Mouse (Mus musculus): ENCODE results near the gene Pip4p1. TPM values are rescaled to one million over a fixed set of nuclear protein-coding genes. Genes with fewer than 3 reads are reported as not detected.
"Not testable (repeated sequence)": the region's sequence is repeated elsewhere in the genome, so short reads cannot be mapped to it uniquely, and the experiment has no call there.

Gene Pip4p1
- polyA plus RNA-seq, 1 experiment from 2014 or later = 67.3 TPM

GRCm38 (mm10) chr14:50958289-50958995 is 27.8 kb upstream of the Pip4p1 start:
- not testable (repeated sequence) for H3K4me3 ChIP-seq (replicated peaks); ATAC-seq (ENCODE audit: low FRiP score); H3K27ac ChIP-seq; H3K36me3 ChIP-seq (replicated peaks); H3K9ac ChIP-seq; H3K4me1 ChIP-seq; H3K9me3 ChIP-seq; H3K27me3 ChIP-seq; H3K4me2 ChIP-seq
- WGBS = 88% methylated on average over 5 of the region's 5 CpGs

- not testable (repeated sequence) for H3K4me3 ChIP-seq (replicated peaks); H3K4me1 ChIP-seq; H3K36me3 ChIP-seq (replicated peaks); H3K27ac ChIP-seq; ATAC-seq (ENCODE audit: low FRiP score); H3K27me3 ChIP-seq; H3K9me3 ChIP-seq; H3K9ac ChIP-seq; H3K4me2 ChIP-seq
- 76% methylated on average over 3 of the region's 3 CpGs for WGBS
Measured at GRCm38 (mm10) chr14:50957146-50957545, 26.5 kb upstream of the Pip4p1 start.

- not testable (repeated sequence) for H3K27me3 ChIP-seq; H3K4me1 ChIP-seq; H3K4me3 ChIP-seq (replicated peaks); H3K9ac ChIP-seq; H3K9me3 ChIP-seq; ATAC-seq (ENCODE audit: low FRiP score); H3K36me3 ChIP-seq (replicated peaks); H3K27ac ChIP-seq
- 82% methylated on average over 6 of the region's 6 CpGs for WGBS
- H3K4me2 ChIP-seq = peak overlapping the region; percentile 35; the same call in 1 of the 2 replicates
Measured at GRCm38 (mm10) chr14:50956724-50957123, 26.1 kb upstream of the Pip4p1 start.

GRCm38 (mm10) chr14:50955942-50956508 is 25.4 kb upstream of the Pip4p1 start, which contains the start of gene Pnp2:
Gene Pnp2 (plus strand): TSS chr14:50955992.
- Histone ChIP-seq H3K4me2 (peak within 1 kb of the TSS; percentile 35), H3K4me3 (replicated peaks) (0 out of 2 replicates have a peak within 1 kb of the TSS, but pooled peaks have one; percentile 3)
- not testable (repeated sequence) for H3K27ac ChIP-seq; H3K4me1 ChIP-seq; H3K9ac ChIP-seq; H3K9me3 ChIP-seq; H3K27me3 ChIP-seq; H3K36me3 ChIP-seq (replicated peaks)
- ATAC-seq (ENCODE audit: low FRiP score) = peak; percentile 89
- WGBS = 5% methylated on average over 19 of the region's 19 CpGs

- H3K27me3 ChIP-seq = no peaks in the 10 kb centered on the region
- no peak overlapping the region for H3K4me3 ChIP-seq (replicated peaks)
- H3K4me2 ChIP-seq = no peak overlapping the region
- 0 out of 2 replicates have a peak, but pooled peaks cover 3% of the 10 kb centered on the region for H3K4me1 ChIP-seq
- ATAC-seq (ENCODE audit: low FRiP score) = no peak
- 89% methylated on average over 10 of the region's 10 CpGs for WGBS
- no peak overlapping the region for H3K9ac ChIP-seq
- no peak overlapping the region for H3K27ac ChIP-seq
- peaks cover 9% of the 10 kb centered on the region for H3K36me3 ChIP-seq (replicated peaks)
- no peaks in the 10 kb centered on the region for H3K9me3 ChIP-seq
Measured at GRCm38 (mm10) chr14:50955487-50955886, 24.8 kb upstream of the Pip4p1 start.

- 35% methylated on average over 3 of the region's 3 CpGs for WGBS
- H3K36me3 ChIP-seq (replicated peaks); ATAC-seq (ENCODE audit: low FRiP score); H3K27ac ChIP-seq; H3K27me3 ChIP-seq; H3K4me1 ChIP-seq; H3K9me3 ChIP-seq: not testable (repeated sequence)
- Histone ChIP-seq H3K4me3 (replicated peaks) (peak overlapping the region; percentile 48), H3K4me2 (peak overlapping the region; percentile 60), H3K9ac (peak overlapping the region; percentile 60)
Measured at GRCm38 (mm10) chr14:50945526-50945925, 14.9 kb upstream of the Pip4p1 start.

- Histone ChIP-seq H3K4me2 (peak overlapping the region; percentile 60), H3K9ac (peak overlapping the region; percentile 60), H3K4me3 (replicated peaks) (peak overlapping the region; percentile 48), H3K27ac (peak overlapping the region; percentile 89)
- H3K27me3 ChIP-seq; H3K36me3 ChIP-seq (replicated peaks); H3K4me1 ChIP-seq; H3K9me3 ChIP-seq: not testable (repeated sequence)
- peak; percentile 38; the same call in 1 of the 2 replicates for ATAC-seq (ENCODE audit: low FRiP score)
- WGBS = 10% methylated on average over 6 of the region's 6 CpGs
Measured at GRCm38 (mm10) chr14:50945081-50945480, 14.4 kb upstream of the Pip4p1 start.

GRCm38 (mm10) chr14:50944668-50945033 is 14.0 kb upstream of the Pip4p1 start:
- H3K27me3 ChIP-seq; H3K4me1 ChIP-seq; H3K36me3 ChIP-seq (replicated peaks); H3K9me3 ChIP-seq: not testable (repeated sequence)
- H3K27ac ChIP-seq = peak overlapping the region; percentile 89
- H3K4me3 ChIP-seq (replicated peaks) = peak overlapping the region; percentile 48
- peak overlapping the region; percentile 60 for H3K9ac ChIP-seq
- peak; percentile 97 for ATAC-seq (ENCODE audit: low FRiP score)
- 0% methylated on average over 15 of the region's 15 CpGs for WGBS
- H3K4me2 ChIP-seq = peak overlapping the region; percentile 60

GRCm38 (mm10) chr14:50943932-50944667 is 13.4 kb upstream of the Pip4p1 start, which contains the start of gene Gm49342:
Gene Gm49342 (plus strand): TSS chr14:50944517.
- H3K9ac ChIP-seq = peak within 1 kb of the TSS; percentile 60
- H3K9me3 ChIP-seq = no peaks in the 10 kb centered on the region
- peaks cover 3% of the 10 kb centered on the region; the same call in 1 of the 2 replicates for H3K36me3 ChIP-seq (replicated peaks)
- peak; percentile 98 for ATAC-seq (ENCODE audit: low FRiP score)
- H3K4me2 ChIP-seq = peak within 1 kb of the TSS; percentile 60
- H3K27ac ChIP-seq = peak within 1 kb of the TSS; percentile 89
- H3K27me3 ChIP-seq = no peaks in the 10 kb centered on the region
- 17% methylated on average over 31 of the region's 31 CpGs for WGBS
- peak within 1 kb of the TSS; percentile 48 for H3K4me3 ChIP-seq (replicated peaks)
- H3K4me1 ChIP-seq = peaks cover 10% of the 10 kb centered on the region

GRCm38 (mm10) chr14:50938940-50939339 is 8.3 kb upstream of the Pip4p1 start:
- Histone ChIP-seq H3K27ac (no peak overlapping the region), H3K4me2 (no peak overlapping the region), H3K4me1 (peaks cover 2% of the 10 kb centered on the region; the same call in 1 of the 2 replicates), H3K4me3 (replicated peaks) (no peak overlapping the region), H3K9ac (no peak overlapping the region), H3K9me3 (no peaks in the 10 kb centered on the region), H3K27me3 (0 out of 2 replicates have a peak, but pooled peaks cover 4% of the 10 kb centered on the region), H3K36me3 (replicated peaks) (no peaks in the 10 kb centered on the region)
- WGBS = 57% methylated on average over 2 of the region's 2 CpGs
- no peak for ATAC-seq (ENCODE audit: low FRiP score)

- 86% methylated on average over 3 of the region's 3 CpGs for WGBS
- no peaks in the 10 kb centered on the region for H3K4me1 ChIP-seq
- H3K9me3 ChIP-seq = no peaks in the 10 kb centered on the region
- H3K27me3 ChIP-seq = 0 out of 2 replicates have a peak, but pooled peaks cover 4% of the 10 kb centered on the region
- no peak overlapping the region for H3K4me3 ChIP-seq (replicated peaks)
- ATAC-seq (ENCODE audit: low FRiP score) = no peak
- H3K4me2 ChIP-seq = no peak overlapping the region
- H3K9ac ChIP-seq = no peak overlapping the region
- no peaks in the 10 kb centered on the region for H3K36me3 ChIP-seq (replicated peaks)
- no peak overlapping the region for H3K27ac ChIP-seq
Measured at GRCm38 (mm10) chr14:50938119-50938908, 7.7 kb upstream of the Pip4p1 start.

- H3K36me3 ChIP-seq (replicated peaks) = no peaks in the 10 kb centered on the region
- WGBS = 63% methylated on average over 1 of the region's 1 CpGs
- no peak for ATAC-seq (ENCODE audit: low FRiP score)
Measured at GRCm38 (mm10) chr14:50936649-50937048, 6.0 kb upstream of the Pip4p1 start.

More at GRCm38 (mm10) chr14:50936649-50937048, 6.0 kb upstream of the Pip4p1 start:
- H3K27me3 ChIP-seq = 0 out of 2 replicates have a peak, but pooled peaks cover 4% of the 10 kb centered on the region
- no peak overlapping the region for H3K9ac ChIP-seq
- no peak overlapping the region for H3K4me2 ChIP-seq
- H3K27ac ChIP-seq = no peak overlapping the region
- peaks cover 4% of the 10 kb centered on the region for H3K4me1 ChIP-seq
- H3K4me3 ChIP-seq (replicated peaks) = no peak overlapping the region
- H3K9me3 ChIP-seq = no peaks in the 10 kb centered on the region
